Mouse (Mus musculus) right cerebral cortex, postnatal 4 days (tissue): ENCODE measurements around the gene Pou1f1.

ENCODE experiments used
- DNase-seq: peaks from one replicate; pipeline ENCODE4 v3.0.0-alpha.2; 2022

The Pou1f1 gene

GRCm38 (mm10) chr16:65564951-65565350, 44.6 kb downstream of the Pou1f1 start:
- no peak for DNase-seq

- no peak for DNase-seq
Measured at GRCm38 (mm10) chr16:65568853-65569252, 48.5 kb downstream of the Pou1f1 start.

- no peak for DNase-seq
Measured at GRCm38 (mm10) chr16:65577298-65578029, 57.2 kb downstream of the Pou1f1 start.
